Comparison of ENCODE assay signal across 26 mouse cellular contexts in genomic region chr11:80163362-80164116, GRCm38 (mm10). TPM values are rescaled to one million over a fixed set of nuclear protein-coding genes. Genes with fewer than 3 reads are reported as not detected.
A peak's percentile ranks its signal among the peaks of the same experiment; 100 is the strongest.
DNase-seq lines count a peak whose midpoint lies in the region; ATAC-seq and TF ChIP-seq lines count a peak whose summit lies in the region.
"Had no signal": no experiment of that assay in that cellular context is flagged by ENCODE, and none has a peak within 500 bp of the region (broad histone marks: within the 10 kb centered on the region; RNA-seq: fewer than 3 reads in every experiment).

No protein-coding gene starts in this region.

- H3K9ac ChIP-seq in kidney, embryonic 14.5 days (ENCODE audit: low read depth, low read length): no peak overlapping the region
- H3K9ac ChIP-seq: embryonic facial prominence, embryonic 12.5 days; heart, embryonic 13.5 days; limb, embryonic 12.5 days; liver, embryonic 12.5 days; liver, postnatal 0 days; midbrain, embryonic 12.5 days; neural tube, embryonic 13.5 days had no signal

- H3K9me3 ChIP-seq in kidney, embryonic 14.5 days (ENCODE audit: control insufficient read depth, low read length): no peaks in the 10 kb centered on the region
- peaks cover 6% of the 10 kb centered on the region for H3K9me3 ChIP-seq in megakaryocyte, embryonic 14.5 days
- H3K9me3 ChIP-seq: embryonic facial prominence, embryonic 12.5 days; heart, embryonic 13.5 days; limb, embryonic 12.5 days; liver, embryonic 12.5 days; midbrain, embryonic 12.5 days; neural tube, embryonic 13.5 days had no signal

- 77% methylated on average over 7 of the region's 7 CpGs for WGBS in kidney, embryonic 14.5 days
- WGBS in thymus, adult 2 months: 31% methylated on average over 7 of the region's 7 CpGs

- no peak for TF ChIP-seq CTCF in thymus, adult 2 months (IDR thresholded peaks at IDR 0.05; ENCODE audit: borderline replicate concordance, control insufficient read depth, extremely low read depth, insufficient read depth, low read length, poor library complexity)

- TF ChIP-seq POLR2A in thymus, adult 2 months (IDR thresholded peaks at IDR 0.05; ENCODE audit: control insufficient read depth, extremely low read depth, insufficient read depth, low read length, poor library complexity): no peak

- no peaks in the 10 kb centered on the region for H3K27me3 ChIP-seq in kidney, embryonic 14.5 days (ENCODE audit: control insufficient read depth, insufficient read depth, low read length)
- H3K27me3 ChIP-seq in megakaryocyte, embryonic 14.5 days (replicated peaks): peaks cover 18% of the 10 kb centered on the region
- H3K27me3 ChIP-seq in thymus, adult 2 months (ENCODE audit: control insufficient read depth, insufficient read depth, low read length): no peaks in the 10 kb centered on the region
- H3K27me3 ChIP-seq: embryonic facial prominence, embryonic 12.5 days; heart, embryonic 13.5 days; midbrain, embryonic 12.5 days; neural tube, embryonic 13.5 days had no signal

- H3K36me3 ChIP-seq in kidney, embryonic 14.5 days (ENCODE audit: control insufficient read depth, insufficient read depth, low read length): no peaks in the 10 kb centered on the region
- H3K36me3 ChIP-seq in megakaryocyte, embryonic 14.5 days (replicated peaks; ENCODE audit: low read length): peaks cover 8% of the 10 kb centered on the region
- no peaks in the 10 kb centered on the region for H3K36me3 ChIP-seq in thymus, adult 2 months (ENCODE audit: control insufficient read depth, insufficient read depth, low read length)
- H3K36me3 ChIP-seq: embryonic facial prominence, embryonic 12.5 days; heart, embryonic 13.5 days; limb, embryonic 12.5 days; liver, embryonic 12.5 days; midbrain, embryonic 12.5 days; neural tube, embryonic 13.5 days had no signal

- no peak overlapping the region for H3K4me3 ChIP-seq in kidney, embryonic 14.5 days (ENCODE audit: low read length)
- H3K4me3 ChIP-seq in megakaryocyte, embryonic 14.5 days (replicated peaks): peak overlapping the region; percentile 81
- H3K4me3 ChIP-seq in thymus, adult 2 months (ENCODE audit: control insufficient read depth, insufficient read depth, low read length): no peak overlapping the region
- H3K4me3 ChIP-seq: embryonic facial prominence, embryonic 12.5 days; gastrocnemius, adult 2 months; heart, embryonic 13.5 days; limb, embryonic 12.5 days; liver, embryonic 12.5 days; midbrain, embryonic 12.5 days; neural tube, embryonic 13.5 days had no signal

- no peak for DNase-seq in kidney, adult 9 months
- no peak for DNase-seq in thymus, adult 2 months
- no peak for DNase-seq in spleen, postnatal 14 days (ENCODE audit: low spot score in 2 of 2)
- DNase-seq: adrenal gland, adult 8-10 months; B cell, adult 2 months; cerebellum, adult 11 months; cerebellum, adult 9-10 months; cerebellum, postnatal 36 days; embryo, embryonic 11 days; gastrocnemius, adult 2 months; gastrocnemius, postnatal 36 days; heart, postnatal 10 days; layer of hippocampus, adult 9-11 months; liver, postnatal 0 days had no signal

- ATAC-seq in kidney, embryonic 14.5 days (ENCODE audit: low FRiP score, low TSS enrichment): no peak
- no peak for ATAC-seq in megakaryocyte, adult 5-6 weeks (ENCODE audit: poor library complexity, severe bottlenecking)
- peak; percentile 85 for ATAC-seq in granulocyte monocyte progenitor cell, adult 5-6 weeks (replicated peaks; ENCODE audit: poor library complexity, severe bottlenecking)
- ATAC-seq: forebrain, embryonic 16.5 days; hindbrain, embryonic 16.5 days; liver, embryonic 12.5 days; liver, postnatal 0 days had no signal

- H3K4me1 ChIP-seq in kidney, embryonic 14.5 days (ENCODE audit: control insufficient read depth, insufficient read depth, low read length): no peaks in the 10 kb centered on the region
- H3K4me1 ChIP-seq in megakaryocyte, embryonic 14.5 days: peaks cover 38% of the 10 kb centered on the region
- no peaks in the 10 kb centered on the region for H3K4me1 ChIP-seq in thymus, adult 2 months (replicated peaks; ENCODE audit: control insufficient read depth, insufficient read depth, low read length)
- H3K4me1 ChIP-seq: embryonic facial prominence, embryonic 12.5 days; heart, embryonic 13.5 days; limb, embryonic 12.5 days; liver, embryonic 12.5 days; midbrain, embryonic 12.5 days; neural tube, embryonic 13.5 days had no signal

- H3K4me2 ChIP-seq in kidney, embryonic 14.5 days (replicated peaks; ENCODE audit: low read depth, low read length): no peak overlapping the region
- H3K4me2 ChIP-seq: embryonic facial prominence, embryonic 12.5 days; heart, embryonic 13.5 days; limb, embryonic 12.5 days; liver, embryonic 12.5 days; midbrain, embryonic 12.5 days; neural tube, embryonic 13.5 days had no signal

- H3K27ac ChIP-seq in kidney, embryonic 14.5 days (ENCODE audit: low read depth, low read length): peak overlapping the region; percentile 69
- no peak overlapping the region for H3K27ac ChIP-seq in thymus, adult 2 months (ENCODE audit: control insufficient read depth, insufficient read depth, low read length)
- H3K27ac ChIP-seq: embryonic facial prominence, embryonic 12.5 days; gastrocnemius, adult 2 months; heart, embryonic 13.5 days; limb, embryonic 12.5 days; liver, embryonic 12.5 days; midbrain, embryonic 12.5 days; neural tube, embryonic 13.5 days had no signal

RNA-seq across cellular contexts. Expression of gene Adap2, which starts 9.6 kb away (rescaled TPM):
- 1.3 and 2.1 TPM in 2 replicates for polyA plus RNA-seq in kidney, embryonic 14.5 days (2014; fragmentation: Nextera tagmentation; extraction: Ambion mirVana)
- polyA plus RNA-seq in megakaryocyte, embryonic 14.5 days (2012; ENCODE audit: insufficient read depth, low replicate concordance): 4.2 TPM in 1 of 2 replicates, not detected in the other
- total RNA-seq in megakaryocyte, adult 5-6 weeks (2015): 2.7 and 3.7 TPM in 2 replicates
- total RNA-seq in megakaryocyte, adult 5-6 weeks (2017): 4.2 and 5.8 TPM in 2 replicates
- not detected in 2 replicates for total RNA-seq in granulocyte monocyte progenitor cell, adult 5-6 weeks (2014; fragmentation: Nextera tagmentation)
- not detected in 2 replicates for total RNA-seq in granulocyte monocyte progenitor cell, adult 5-6 weeks (2017)
- polyA plus RNA-seq in thymus, adult 2 months (2012; rRNA removed): 4.5 and 5.1 TPM in 2 replicates

RNA-seq across cellular contexts. Expression of gene Rnf135, which starts 20.1 kb away (rescaled TPM):
- 6.4 and 8.0 TPM in 2 replicates for polyA plus RNA-seq in kidney, embryonic 14.5 days (2014; fragmentation: Nextera tagmentation; extraction: Ambion mirVana)
- polyA plus RNA-seq in megakaryocyte, embryonic 14.5 days (2012; ENCODE audit: insufficient read depth, low replicate concordance): 2.6 and 3.6 TPM in 2 replicates
- 4.8 and 9.1 TPM in 2 replicates for total RNA-seq in megakaryocyte, adult 5-6 weeks (2015)
- 4.4 and 4.7 TPM in 2 replicates for total RNA-seq in megakaryocyte, adult 5-6 weeks (2017)
- total RNA-seq in granulocyte monocyte progenitor cell, adult 5-6 weeks (2014; fragmentation: Nextera tagmentation): 11.1 and 11.8 TPM in 2 replicates
- total RNA-seq in granulocyte monocyte progenitor cell, adult 5-6 weeks (2017): 3.3 and 6.4 TPM in 2 replicates
- 4.3 and 4.9 TPM in 2 replicates for polyA plus RNA-seq in thymus, adult 2 months (2012; rRNA removed)

RNA-seq across cellular contexts. Expression of gene Tefm, which starts 21.6 kb away (rescaled TPM):
- polyA plus RNA-seq in kidney, embryonic 14.5 days (2014; fragmentation: Nextera tagmentation; extraction: Ambion mirVana): 33.5 and 36.5 TPM in 2 replicates
- 0.44 TPM in 1 of 2 replicates, not detected in the other for polyA plus RNA-seq in megakaryocyte, embryonic 14.5 days (2012; ENCODE audit: insufficient read depth, low replicate concordance)
- total RNA-seq in megakaryocyte, adult 5-6 weeks (2015): 9.7 and 11.4 TPM in 2 replicates
- 10.4 and 11.4 TPM in 2 replicates for total RNA-seq in megakaryocyte, adult 5-6 weeks (2017)
- total RNA-seq in granulocyte monocyte progenitor cell, adult 5-6 weeks (2014; fragmentation: Nextera tagmentation): 23.9 and 27.3 TPM in 2 replicates
- total RNA-seq in granulocyte monocyte progenitor cell, adult 5-6 weeks (2017): 23.1 and 23.8 TPM in 2 replicates
- polyA plus RNA-seq in thymus, adult 2 months (2012; rRNA removed): 5.1 and 6.8 TPM in 2 replicates

RNA-seq across cellular contexts. Expression of gene Rhot1, which starts 45.3 kb away (rescaled TPM):
- 38.3 and 66.8 TPM in 2 replicates for polyA plus RNA-seq in kidney, embryonic 14.5 days (2014; fragmentation: Nextera tagmentation; extraction: Ambion mirVana)
- polyA plus RNA-seq in megakaryocyte, embryonic 14.5 days (2012; ENCODE audit: insufficient read depth, low replicate concordance): 2.6 and 3.2 TPM in 2 replicates
- total RNA-seq in megakaryocyte, adult 5-6 weeks (2015): 42.5 and 45.0 TPM in 2 replicates
- total RNA-seq in megakaryocyte, adult 5-6 weeks (2017): 34.6 and 37.8 TPM in 2 replicates
- total RNA-seq in granulocyte monocyte progenitor cell, adult 5-6 weeks (2014; fragmentation: Nextera tagmentation): 49.8 and 54.1 TPM in 2 replicates
- total RNA-seq in granulocyte monocyte progenitor cell, adult 5-6 weeks (2017): 44.8 and 58.0 TPM in 2 replicates
- polyA plus RNA-seq in thymus, adult 2 months (2012; rRNA removed): 11.7 and 13.7 TPM in 2 replicates
